Mouse (Mus musculus): Measurements from ENCODE around the gene Cntnap2. TPM values are rescaled to one million over a fixed set of nuclear protein-coding genes. Genes with fewer than 3 reads are reported as not detected.
A peak's percentile ranks its signal among the peaks of the same experiment; 100 is the strongest.

Gene Cntnap2
- total RNA-seq, 2 experiments from 2014 or later: 0.76 to 2.0 TPM

GRCm38 (mm10) chr6:47306065-47306798 is 2247.1 kb downstream of the Cntnap2 start:
- no peak for DNase-seq

- no peak for DNase-seq
Measured at GRCm38 (mm10) chr6:47306954-47307353, 2247.8 kb downstream of the Cntnap2 start.

GRCm38 (mm10) chr6:47314507-47315334 is 2255.6 kb downstream of the Cntnap2 start:
- peak in 1 of 2 experiments; percentile 26 for DNase-seq

GRCm38 (mm10) chr6:47315454-47315853 is 2256.3 kb downstream of the Cntnap2 start:
- no peak for DNase-seq

- no peak for DNase-seq
Measured at GRCm38 (mm10) chr6:47317253-47317652, 2258.1 kb downstream of the Cntnap2 start.

GRCm38 (mm10) chr6:47318705-47319104 is 2259.5 kb downstream of the Cntnap2 start:
- DNase-seq: peak; percentile 40 to 63

- no peak for DNase-seq
Measured at GRCm38 (mm10) chr6:47319309-47319983, 2260.3 kb downstream of the Cntnap2 start.

GRCm38 (mm10) chr6:47323169-47323835 is 2264.1 kb downstream of the Cntnap2 start:
- no peak for DNase-seq

- no peak for DNase-seq
Measured at GRCm38 (mm10) chr6:47323886-47324285, 2264.7 kb downstream of the Cntnap2 start.

- no peak for DNase-seq
Measured at GRCm38 (mm10) chr6:47328281-47328680, 2269.1 kb downstream of the Cntnap2 start.

GRCm38 (mm10) chr6:47329212-47329611 is 2270.1 kb downstream of the Cntnap2 start:
- peak in 1 of 2 experiments; percentile 38 for DNase-seq

GRCm38 (mm10) chr6:47333016-47333415 is 2273.9 kb downstream of the Cntnap2 start:
- peak in 1 of 2 experiments; percentile 32 for DNase-seq

GRCm38 (mm10) chr6:47334377-47334776 is 2275.2 kb downstream of the Cntnap2 start:
- no peak for DNase-seq

GRCm38 (mm10) chr6:47337300-47337699 is 2278.1 kb downstream of the Cntnap2 start:
- DNase-seq: no peak

GRCm38 (mm10) chr6:47338113-47338512 is 2279.0 kb downstream of the Cntnap2 start:
- peak; percentile 21 to 56 for DNase-seq

- no peak for DNase-seq
Measured at GRCm38 (mm10) chr6:47340813-47341502, 2281.8 kb downstream of the Cntnap2 start.

- DNase-seq: no peak
Measured at GRCm38 (mm10) chr6:47341503-47341884, 2282.3 kb downstream of the Cntnap2 start.

GRCm38 (mm10) chr6:47343245-47343644 is 2284.1 kb downstream of the Cntnap2 start:
- no peak for DNase-seq

GRCm38 (mm10) chr6:47344696-47345095 is 2285.5 kb downstream of the Cntnap2 start:
- peak; percentile 13 to 26 for DNase-seq

- no peak for DNase-seq
Measured at GRCm38 (mm10) chr6:47350100-47350690, 2291.0 kb downstream of the Cntnap2 start.
